18 mouse cellular contexts compared by ENCODE assay signal in the genomic region with DNA sequence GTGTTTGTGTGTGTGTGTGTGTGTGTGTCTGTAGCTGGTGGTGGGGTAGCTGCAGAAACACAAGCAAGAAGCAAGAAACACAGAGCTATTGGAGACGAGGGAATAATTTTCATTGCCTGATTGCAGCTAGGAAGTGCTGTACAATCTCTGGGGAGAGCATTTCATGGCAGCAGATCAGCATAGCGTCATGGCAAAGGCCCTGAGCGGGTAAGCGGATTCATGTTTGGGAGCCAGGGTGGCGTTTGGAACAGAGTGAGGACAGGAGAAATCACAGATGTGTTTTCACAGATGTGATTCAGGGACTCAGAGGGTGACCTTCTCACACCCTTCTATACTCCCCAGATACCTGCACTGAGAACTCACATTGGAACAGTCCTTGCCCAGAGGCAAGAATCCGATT. TPM values are rescaled to one million over a fixed set of nuclear protein-coding genes. Genes with fewer than 3 reads are reported as not detected.
A peak's percentile ranks its signal among the peaks of the same experiment; 100 is the strongest.
DNase-seq lines count a peak whose midpoint lies in the region; ATAC-seq lines count a peak whose summit lies in the region.
"Had no signal": no experiment of that assay in that cellular context is flagged by ENCODE, and none has a peak within 500 bp of the region (broad histone marks: within the 10 kb centered on the region; RNA-seq: fewer than 3 reads in every experiment).

No protein-coding gene starts in this region.

- H3K9me3 ChIP-seq in heart, embryonic 11.5 days (replicated peaks; ENCODE audit: control insufficient read depth, low read length): no peaks in the 10 kb centered on the region
- no peaks in the 10 kb centered on the region for H3K9me3 ChIP-seq in neural tube, embryonic 13.5 days
- no peaks in the 10 kb centered on the region for H3K9me3 ChIP-seq in forebrain, embryonic 10.5 days
- H3K9me3 ChIP-seq: forebrain, embryonic 13.5 days had no signal

- peak; percentile 70 to 77 for DNase-seq in heart, adult 18-20 months
- no peak for DNase-seq in neural tube, embryonic 10.5 days (ENCODE audit: extremely low spot score, low spot score)
- peak; percentile 52 for DNase-seq in heart, adult 8-10 months (ENCODE audit: low spot score)
- DNase-seq in skeletal muscle tissue, adult 2 months (ENCODE audit: low read depth, low spot score): peak; percentile 41
- no peak for DNase-seq in forebrain, embryonic 10.5 days (ENCODE audit: extremely low spot score, low spot score)
- no peak for DNase-seq in left cerebral cortex, adult 18-20 months (ENCODE audit: low spot score in 2 of 2)
- DNase-seq: cerebellum, adult 11 months; cerebellum, postnatal 25 days; kidney, adult 9 months; lung, adult 18-20 months; thymus, postnatal 14 days had no signal

- H3K4me1 ChIP-seq in heart, embryonic 11.5 days (ENCODE audit: control insufficient read depth, insufficient read depth, low read length): peaks cover 4% of the 10 kb centered on the region
- peaks cover 29% of the 10 kb centered on the region for H3K4me1 ChIP-seq in neural tube, embryonic 13.5 days (replicated peaks)
- peaks cover 16% of the 10 kb centered on the region for H3K4me1 ChIP-seq in forebrain, embryonic 10.5 days

- H3K36me3 ChIP-seq in heart, embryonic 11.5 days (ENCODE audit: control insufficient read depth, insufficient read depth, low read length): no peaks in the 10 kb centered on the region
- no peaks in the 10 kb centered on the region for H3K36me3 ChIP-seq in neural tube, embryonic 13.5 days
- H3K36me3 ChIP-seq in forebrain, embryonic 10.5 days (replicated peaks): no peaks in the 10 kb centered on the region

- 73% methylated on average over 6 of the region's 6 CpGs for WGBS in heart, embryonic 11.5 days (ENCODE audit: insufficient replicate concordance)
- WGBS in neural tube, embryonic 13.5 days: 54% methylated on average over 6 of the region's 6 CpGs
- WGBS in forebrain, embryonic 10.5 days: 90% methylated on average over 6 of the region's 6 CpGs

- H3K9ac ChIP-seq in heart, embryonic 11.5 days (ENCODE audit: low read depth, low read length): no peak overlapping the region
- no peak overlapping the region for H3K9ac ChIP-seq in neural tube, embryonic 13.5 days
- H3K9ac ChIP-seq: forebrain, embryonic 13.5 days had no signal

- no peak for ATAC-seq in heart, embryonic 11.5 days (replicated peaks; ENCODE audit: insufficient number of reproducible peaks, low FRiP score, low TSS enrichment)
- no peak for ATAC-seq in neural tube, embryonic 13.5 days (ENCODE audit: low read depth)
- ATAC-seq: activated CD4-positive, CD25-positive, alpha-beta regulatory T cell, adult 4 months; forebrain, embryonic 13.5 days; Patski had no signal

- no peak overlapping the region for H3K27ac ChIP-seq in heart, embryonic 11.5 days (ENCODE audit: low read depth, low read length)
- peak overlapping the region; percentile 42 for H3K27ac ChIP-seq in neural tube, embryonic 13.5 days (replicated peaks)
- no peak overlapping the region for H3K27ac ChIP-seq in forebrain, embryonic 10.5 days
- H3K27ac ChIP-seq: forebrain, embryonic 13.5 days had no signal

- H3K4me3 ChIP-seq in heart, embryonic 11.5 days (ENCODE audit: low read depth, low read length): no peak overlapping the region
- no peak overlapping the region for H3K4me3 ChIP-seq in neural tube, embryonic 13.5 days
- no peak overlapping the region for H3K4me3 ChIP-seq in forebrain, embryonic 10.5 days
- H3K4me3 ChIP-seq: forebrain, embryonic 13.5 days had no signal

- no peaks in the 10 kb centered on the region for H3K27me3 ChIP-seq in heart, embryonic 11.5 days (ENCODE audit: control insufficient read depth, insufficient read depth, low read length)
- no peaks in the 10 kb centered on the region for H3K27me3 ChIP-seq in neural tube, embryonic 13.5 days
- no peaks in the 10 kb centered on the region for H3K27me3 ChIP-seq in forebrain, embryonic 10.5 days (ENCODE audit: poor library complexity, severe bottlenecking)
- H3K27me3 ChIP-seq: forebrain, embryonic 13.5 days; Patski had no signal

- no peak overlapping the region for H3K4me2 ChIP-seq in heart, embryonic 11.5 days
- H3K4me2 ChIP-seq in neural tube, embryonic 13.5 days: no peak overlapping the region
- H3K4me2 ChIP-seq: forebrain, embryonic 13.5 days; midbrain, embryonic 11.5 days had no signal

RNA-seq across cellular contexts. Expression of a gene that starts 10.9 kb away (rescaled TPM):
- 1 to 10 TPM; 1.2 to 1.5 TPM for total RNA-seq in heart, adult 18-20 months (2021)
- 0.21 TPM in 1 of 2 replicates, not detected in the other for polyA plus RNA-seq in heart, embryonic 11.5 days (2014; fragmentation: Nextera tagmentation; extraction: Ambion mirVana)
- 13.2 and 16.9 TPM in 2 replicates for polyA plus RNA-seq in neural tube, embryonic 13.5 days (2015; fragmentation: Nextera tagmentation; extraction: Ambion mirVana)
- 1 to 10 TPM in 3 of 4 experiments, under 1 TPM in 1; 0.98 to 2.1 (median 1.6) TPM for total RNA-seq in heart, adult 8-10 months (2022)
- 2.9 and 3.8 TPM in 2 replicates for polyA plus RNA-seq in forebrain, embryonic 10.5 days (2016; fragmentation: Nextera tagmentation; extraction: Ambion mirVana)
- total RNA-seq in left cerebral cortex, adult 18-20 months (2021): 1 to 10 TPM in 1 of 2 experiments, under 1 TPM in 1; 0.80 to 1.2 TPM
- polyA plus RNA-seq: activated CD4-positive, CD25-positive, alpha-beta regulatory T cell, adult 4 months; liver, adult 2 months had no signal

Comparison
In these comparisons a context has a peak if more than half of its experiments do, and no peak if none do; other contexts are left out.
1. DNase-seq: peak in heart, adult 18-20 months (2 of 2), heart, adult 8-10 months (single experiment) and skeletal muscle tissue, adult 2 months (single experiment); none in neural tube, embryonic 10.5 days (single experiment), forebrain, embryonic 10.5 days (single experiment) and left cerebral cortex, adult 18-20 months (0 of 2).